Mouse (Mus musculus) heart, adult 9 months (tissue): Measurements from ENCODE around the gene Kazn.

ENCODE experiments used
- DNase-seq, 2 experiments: peaks; one replicate each; pipeline ENCODE4 v3.0.0; 2022; ENCODE audit warnings: low spot score in 2 of 2

The Kazn gene

GRCm38 (mm10) chr4:142057529-142058216 is 181.5 kb downstream of the Kazn start:
- peak; percentile 51 to 56 for DNase-seq

GRCm38 (mm10) chr4:142055600-142055999 is 183.6 kb downstream of the Kazn start:
- no peak for DNase-seq

- no peak for DNase-seq
Measured at GRCm38 (mm10) chr4:142054580-142054979, 184.6 kb downstream of the Kazn start.

GRCm38 (mm10) chr4:142053661-142054448 is 185.3 kb downstream of the Kazn start:
- peak in 1 of 2 experiments; percentile 60 for DNase-seq

GRCm38 (mm10) chr4:142053261-142053660 is 185.9 kb downstream of the Kazn start:
- no peak for DNase-seq

- DNase-seq = no peak
Measured at GRCm38 (mm10) chr4:142052391-142053132, 186.6 kb downstream of the Kazn start.
